Mouse (Mus musculus): ENCODE measurements around the gene Dlgap4.

DNA sequence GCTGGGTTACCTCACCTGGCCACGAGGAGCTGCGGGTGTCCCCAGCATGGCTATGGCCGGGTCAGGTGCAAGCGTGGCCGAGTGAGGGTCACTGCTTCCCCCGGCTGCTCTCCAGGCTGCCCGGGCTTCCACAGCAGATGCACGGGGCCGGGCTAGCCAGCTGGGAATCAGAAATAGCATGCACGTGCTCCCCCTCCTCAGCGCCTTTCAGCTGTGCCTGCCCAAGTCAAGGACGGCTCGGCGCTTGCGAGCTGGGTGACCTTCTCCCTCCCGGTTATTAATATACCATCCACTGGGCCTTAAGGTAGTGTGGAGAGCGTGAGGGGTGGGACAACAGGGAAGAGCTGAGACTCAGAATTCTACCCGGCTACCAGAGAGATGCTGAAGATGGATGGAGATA is 11.8 kb downstream of the Dlgap4 start:
- TF ChIP-seq CTCF (IDR thresholded peaks at IDR 0.05 in 2 of 3, conservative IDR thresholded peaks at IDR 0.05 in 1 of 3; ENCODE audit: control insufficient read depth in 1 of 3, insufficient read depth in 1 of 3, low read depth in 2 of 3, low read length in 3 of 3, poor library complexity in 1 of 3, severe bottlenecking in 1 of 3) = no peak
- TF ChIP-seq CHD1 (IDR thresholded peaks at IDR 0.05; ENCODE audit: low read depth, low read length) = no peak
- no peak for TF ChIP-seq TAL1 (IDR thresholded peaks at IDR 0.05; ENCODE audit: low read length)
- TF ChIP-seq POLR2A (IDR thresholded peaks at IDR 0.05; ENCODE audit: control insufficient read depth in 1 of 2, insufficient read depth in 1 of 2, low read depth in 1 of 2, low read length in 2 of 2, poor library complexity in 1 of 2) = no peak
- TF ChIP-seq TBP (IDR thresholded peaks at IDR 0.05; ENCODE audit: low read depth, low read length) = no peak
- no peak for TF ChIP-seq GATA1 (IDR thresholded peaks at IDR 0.05; ENCODE audit: low read depth, low read length)
- no peak for TF ChIP-seq HCFC1 (IDR thresholded peaks at IDR 0.05; ENCODE audit: low read depth, low read length)
- TF ChIP-seq NRF1 (IDR thresholded peaks at IDR 0.05; ENCODE audit: insufficient read depth, low read depth, low read length, poor library complexity, severe bottlenecking) = no peak
- no peak for TF ChIP-seq E2F4 (IDR thresholded peaks at IDR 0.05; ENCODE audit: borderline replicate concordance, low read depth, low read length)
- TF ChIP-seq USF2 (IDR thresholded peaks at IDR 0.05; ENCODE audit: borderline replicate concordance in 1 of 2, insufficient read depth in 1 of 2, low read depth in 1 of 2, low read length in 2 of 2) = no peak
- TF ChIP-seq CHD2 (IDR thresholded peaks at IDR 0.05; ENCODE audit: low read length) = no peak
- TF ChIP-seq ZNF384 (IDR thresholded peaks at IDR 0.05; ENCODE audit: low read depth, low read length) = no peak
- no peak for TF ChIP-seq MAFK (IDR thresholded peaks at IDR 0.05; ENCODE audit: borderline replicate concordance, low read depth, low read length)
- TF ChIP-seq ZC3H11A (IDR thresholded peaks at IDR 0.05; ENCODE audit: low read depth, low read length) = no peak
